Mouse (Mus musculus) embryonic fibroblast, embryonic 13.5 days (primary cell): Measurements from ENCODE around the gene Cnot2.
A peak's percentile ranks its signal among the peaks of the same experiment; 100 is the strongest.

ENCODE experiments used
- CTCF ChIP-seq: IDR thresholded peaks from 2 replicates; pipeline ENCODE4 v1.5.1; 2011; ENCODE audit warnings: mild to moderate bottlenecking, control low read depth, low read length, moderate library complexity, borderline replicate concordance; ENCODE audit not compliant: insufficient read depth
- POLR2A ChIP-seq: IDR thresholded peaks from 2 replicates; pipeline ENCODE4 v1.6.1; 2011; ENCODE audit warnings: low read depth, mild to moderate bottlenecking, control low read depth, low read length, moderate library complexity

- TF ChIP-seq CTCF (no peak), POLR2A (peak; percentile 36; the same call in 1 of the 2 replicates)
Measured at GRCm38 (mm10) chr10:116580591-116581358, 536 bp downstream of the Cnot2 start.
